Mouse (Mus musculus) embryo, embryonic 10.5 days (tissue): ENCODE data around the gene Gm19684.

ENCODE experiments used
- DNase-seq: peaks from one replicate; pipeline ENCODE4 v3.0.0-alpha.2; 2015; ENCODE audit warnings: low spot score

Gm19684 gene

GRCm38 (mm10) chr17:36178938-36179337, 57.5 kb downstream of the Gm19684 start:
- peak; percentile 56 for DNase-seq
